Mouse (Mus musculus): ENCODE data around the gene Grm4. TPM values are rescaled to one million over a fixed set of nuclear protein-coding genes. Genes with fewer than 3 reads are reported as not detected.

Gene Grm4
- polyA plus RNA-seq, 1 experiment from 2014 or later: 0.59 TPM

GRCm38 (mm10) chr17:27523121-27523520 is 1.9 kb upstream of the Grm4 start:
- Histone ChIP-seq H3K36me3 (no peaks in the 10 kb centered on the region), H3K27me3 (peaks cover 51% of the 10 kb centered on the region)

GRCm38 (mm10) chr17:27520557-27520956 is 646 bp downstream of the Grm4 start:
- peaks cover 6% of the 10 kb centered on the region; the same call in 1 of the 2 replicates for H3K4me1 ChIP-seq (replicated peaks)
- no peak for ATAC-seq (ENCODE audit: insufficient number of reproducible peaks, insufficient read depth, low FRiP score, low TSS enrichment, low read depth)
- peaks cover 74% of the 10 kb centered on the region for H3K27me3 ChIP-seq
- H3K9ac ChIP-seq (replicated peaks): no peak overlapping the region
- no peak overlapping the region for H3K27ac ChIP-seq
- H3K4me2 ChIP-seq: peak overlapping the region; percentile 32; the same call in 1 of the 2 replicates
- H3K4me3 ChIP-seq (replicated peaks): no peak overlapping the region
- H3K36me3 ChIP-seq: no peaks in the 10 kb centered on the region
- whole genome bisulfite sequencing: under 1% methylated on average over 27 of the region's 27 CpGs
- no peaks in the 10 kb centered on the region for H3K9me3 ChIP-seq

More at GRCm38 (mm10) chr17:27523121-27523520, 1.9 kb upstream of the Grm4 start:
- Histone ChIP-seq H3K9ac (replicated peaks) (no peak overlapping the region), H3K9me3 (no peaks in the 10 kb centered on the region), H3K27ac (no peak overlapping the region), H3K4me3 (replicated peaks) (no peak overlapping the region), H3K4me1 (replicated peaks) (peaks cover 6% of the 10 kb centered on the region; the same call in 1 of the 2 replicates), H3K4me2 (no peak overlapping the region)
- no peak for ATAC-seq (ENCODE audit: insufficient number of reproducible peaks, insufficient read depth, low FRiP score, low TSS enrichment, low read depth)
- 53% methylated on average over 7 of the region's 7 CpGs for WGBS

- Histone ChIP-seq H3K4me2 (no peak overlapping the region), H3K36me3 (no peaks in the 10 kb centered on the region), H3K4me3 (replicated peaks) (no peak overlapping the region), H3K27ac (no peak overlapping the region), H3K9ac (replicated peaks) (no peak overlapping the region), H3K4me1 (replicated peaks) (peaks cover 8% of the 10 kb centered on the region; the same call in 1 of the 2 replicates), H3K27me3 (peaks cover 90% of the 10 kb centered on the region), H3K9me3 (no peaks in the 10 kb centered on the region)
- 49% methylated on average over 15 of the region's 15 CpGs for WGBS
- ATAC-seq (ENCODE audit: insufficient number of reproducible peaks, insufficient read depth, low FRiP score, low TSS enrichment, low read depth): no peak
These were observed 2.3 kb downstream of the Grm4 start for GRCm38 (mm10) chr17:27518700-27519595.

GRCm38 (mm10) chr17:27518296-27518695 is 2.9 kb downstream of the Grm4 start:
- Histone ChIP-seq H3K4me3 (replicated peaks) (no peak overlapping the region), H3K4me2 (no peak overlapping the region), H3K9ac (replicated peaks) (no peak overlapping the region), H3K27ac (no peak overlapping the region), H3K27me3 (peaks cover 97% of the 10 kb centered on the region), H3K4me1 (replicated peaks) (peaks cover 15% of the 10 kb centered on the region), H3K9me3 (no peaks in the 10 kb centered on the region), H3K36me3 (no peaks in the 10 kb centered on the region)
- 26% methylated on average over 9 of the region's 9 CpGs for WGBS
- ATAC-seq (ENCODE audit: insufficient number of reproducible peaks, insufficient read depth, low FRiP score, low TSS enrichment, low read depth): no peak

GRCm38 (mm10) chr17:27513916-27514762 is 7.1 kb downstream of the Grm4 start:
- Histone ChIP-seq H3K9me3 (no peaks in the 10 kb centered on the region), H3K4me3 (replicated peaks) (peak overlapping the region; percentile 64), H3K9ac (replicated peaks) (no peak overlapping the region), H3K27me3 (peaks cover 97% of the 10 kb centered on the region), H3K4me1 (replicated peaks) (peaks cover 27% of the 10 kb centered on the region), H3K4me2 (peak overlapping the region; percentile 100), H3K36me3 (no peaks in the 10 kb centered on the region), H3K27ac (no peak overlapping the region)
- 32% methylated on average over 27 of the region's 27 CpGs for WGBS
- no peak for ATAC-seq (ENCODE audit: insufficient number of reproducible peaks, insufficient read depth, low FRiP score, low TSS enrichment, low read depth)

- ATAC-seq (ENCODE audit: insufficient number of reproducible peaks, insufficient read depth, low FRiP score, low TSS enrichment, low read depth): no peak
- Histone ChIP-seq H3K9me3 (no peaks in the 10 kb centered on the region), H3K27me3 (peaks cover 97% of the 10 kb centered on the region), H3K27ac (no peak overlapping the region), H3K9ac (replicated peaks) (peak overlapping the region; percentile 69), H3K4me1 (replicated peaks) (peaks cover 27% of the 10 kb centered on the region), H3K36me3 (no peaks in the 10 kb centered on the region), H3K4me3 (replicated peaks) (peak overlapping the region; percentile 64), H3K4me2 (peak overlapping the region; percentile 100)
- 2% methylated on average over 62 of the region's 66 CpGs for WGBS
These were observed 7.8 kb downstream of the Grm4 start for GRCm38 (mm10) chr17:27513279-27513915.

- peaks cover 27% of the 10 kb centered on the region for H3K4me1 ChIP-seq (replicated peaks)
- H3K27me3 ChIP-seq: peaks cover 97% of the 10 kb centered on the region
- WGBS: under 1% methylated on average over 54 of the region's 78 CpGs
- H3K9ac ChIP-seq (replicated peaks): peak overlapping the region; percentile 69
- no peak for ATAC-seq (ENCODE audit: insufficient number of reproducible peaks, insufficient read depth, low FRiP score, low TSS enrichment, low read depth)
- H3K4me3 ChIP-seq (replicated peaks): peak overlapping the region; percentile 64
- no peak overlapping the region for H3K27ac ChIP-seq
- no peaks in the 10 kb centered on the region for H3K9me3 ChIP-seq
- no peaks in the 10 kb centered on the region for H3K36me3 ChIP-seq
- H3K4me2 ChIP-seq: peak overlapping the region; percentile 100
These were observed 8.5 kb downstream of the Grm4 start for GRCm38 (mm10) chr17:27512619-27513161.

GRCm38 (mm10) chr17:27511865-27512618 is 9.2 kb downstream of the Grm4 start:
- H3K9ac ChIP-seq (replicated peaks): peak overlapping the region; percentile 69
- H3K9me3 ChIP-seq: no peaks in the 10 kb centered on the region
- peak overlapping the region; percentile 100 for H3K4me2 ChIP-seq
- peaks cover 27% of the 10 kb centered on the region for H3K4me1 ChIP-seq (replicated peaks)
- no peak overlapping the region for H3K27ac ChIP-seq
- peak overlapping the region; percentile 64 for H3K4me3 ChIP-seq (replicated peaks)
- H3K36me3 ChIP-seq: no peaks in the 10 kb centered on the region
- WGBS: 1% methylated on average over 64 of the region's 64 CpGs
- H3K27me3 ChIP-seq: peaks cover 97% of the 10 kb centered on the region
- ATAC-seq (ENCODE audit: insufficient number of reproducible peaks, insufficient read depth, low FRiP score, low TSS enrichment, low read depth): no peak

GRCm38 (mm10) chr17:27511125-27511735 is 10.0 kb downstream of the Grm4 start:
- Histone ChIP-seq H3K9me3 (no peaks in the 10 kb centered on the region), H3K4me2 (peak overlapping the region; percentile 100; the same call in 1 of the 2 replicates), H3K27me3 (peaks cover 99% of the 10 kb centered on the region), H3K27ac (no peak overlapping the region), H3K4me1 (replicated peaks) (peaks cover 30% of the 10 kb centered on the region), H3K9ac (replicated peaks) (no peak overlapping the region), H3K36me3 (no peaks in the 10 kb centered on the region), H3K4me3 (replicated peaks) (peak overlapping the region; percentile 64; the same call in 1 of the 2 replicates)
- 83% methylated on average over 7 of the region's 7 CpGs for WGBS
- ATAC-seq (ENCODE audit: insufficient number of reproducible peaks, insufficient read depth, low FRiP score, low TSS enrichment, low read depth): no peak

All from limb, embryonic 12.5 days (tissue).